Mouse (Mus musculus): ENCODE data around the gene Gsk3a. TPM values are rescaled to one million over a fixed set of nuclear protein-coding genes. Genes with fewer than 3 reads are reported as not detected.
A peak's percentile ranks its signal among the peaks of the same experiment; 100 is the strongest.

Gene Gsk3a
- polyA plus RNA-seq, 1 experiment from 2014 or later, result 10.7 TPM

DNA sequence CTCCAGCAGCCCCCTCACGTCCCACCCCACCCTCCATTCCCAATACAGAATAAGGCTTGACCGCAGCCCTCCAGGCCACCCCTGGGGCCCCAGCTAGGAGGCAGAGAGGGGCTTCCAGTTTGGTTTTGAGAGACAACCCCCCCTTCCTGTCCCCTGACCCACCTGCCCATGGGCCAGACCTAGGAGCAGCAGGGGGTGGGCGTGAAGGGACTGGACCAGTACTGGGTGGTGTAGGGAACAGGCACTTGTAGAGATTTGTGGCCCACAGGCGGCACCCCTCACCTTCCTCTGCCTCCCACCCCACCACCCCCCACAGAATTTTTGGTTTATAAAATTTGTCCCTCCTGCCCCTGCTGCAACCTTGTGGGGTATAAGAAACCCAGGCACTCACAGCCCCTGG, 5.7 kb upstream of the Gsk3a start:
- H3K27ac ChIP-seq, result no peak overlapping the region
- H3K9ac ChIP-seq, result no peak overlapping the region
- no peak for ATAC-seq (ENCODE audit: borderline replicate concordance, extremely low read depth, low FRiP score, low TSS enrichment)
- H3K4me2 ChIP-seq, result no peak overlapping the region
- 90% methylated on average over 4 of the region's 4 CpGs for WGBS
- no peaks in the 10 kb centered on the region for H3K9me3 ChIP-seq
- no peak overlapping the region for H3K4me3 ChIP-seq
- peaks cover 32% of the 10 kb centered on the region for H3K36me3 ChIP-seq
- peaks cover 43% of the 10 kb centered on the region for H3K4me1 ChIP-seq
- H3K27me3 ChIP-seq, result no peaks in the 10 kb centered on the region

DNA sequence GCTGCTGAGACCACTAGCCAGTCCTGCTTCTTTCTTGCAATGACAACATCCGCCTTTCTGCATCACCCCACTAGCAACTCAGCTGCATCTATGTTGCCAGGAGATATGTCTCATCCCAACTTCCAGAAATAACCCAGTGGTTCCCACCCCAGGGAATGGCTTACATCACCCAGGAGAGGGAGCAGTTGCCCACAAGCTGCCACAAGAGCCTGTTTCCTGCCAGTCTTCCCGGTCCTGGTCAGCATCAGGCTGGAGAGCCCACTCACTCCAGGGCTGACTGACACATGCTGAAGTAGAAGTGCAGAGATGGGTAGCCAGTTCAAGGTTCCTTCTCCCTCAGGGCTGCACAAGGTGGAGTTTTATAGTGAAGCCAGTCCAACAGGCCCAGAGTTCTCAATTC, 3.4 kb upstream of the Gsk3a start:
- no peak for ATAC-seq (ENCODE audit: borderline replicate concordance, extremely low read depth, low FRiP score, low TSS enrichment)
- Histone ChIP-seq H3K4me1 (peaks cover 29% of the 10 kb centered on the region), H3K9me3 (no peaks in the 10 kb centered on the region), H3K4me3 (no peak overlapping the region), H3K36me3 (peaks cover 32% of the 10 kb centered on the region), H3K9ac (no peak overlapping the region), H3K27me3 (no peaks in the 10 kb centered on the region), H3K4me2 (no peak overlapping the region), H3K27ac (no peak overlapping the region)
- 19% methylated on average over 2 of the region's 2 CpGs for WGBS

DNA sequence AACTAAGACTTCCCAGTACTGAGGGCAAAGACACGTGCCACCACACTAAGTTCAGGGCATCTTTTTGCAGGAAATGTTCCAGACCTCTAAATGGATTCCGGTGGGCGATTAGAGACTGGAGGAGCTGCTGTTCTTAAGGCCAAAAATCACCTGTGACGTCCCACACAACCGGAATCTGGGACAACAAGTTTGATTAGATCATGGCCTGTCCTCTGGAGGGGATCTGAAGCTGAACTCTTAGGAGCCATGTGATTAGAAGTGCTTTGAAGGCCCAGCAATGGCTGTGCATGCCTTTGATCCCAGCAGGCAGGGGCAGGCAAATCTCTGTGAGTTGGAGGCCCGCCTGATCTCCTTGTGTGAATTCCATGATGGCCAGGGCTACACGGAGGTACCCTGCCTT, 3.0 kb upstream of the Gsk3a start:
- Histone ChIP-seq H3K4me3 (no peak overlapping the region), H3K9ac (no peak overlapping the region), H3K9me3 (no peaks in the 10 kb centered on the region), H3K4me2 (no peak overlapping the region), H3K27me3 (no peaks in the 10 kb centered on the region), H3K27ac (no peak overlapping the region), H3K36me3 (peaks cover 32% of the 10 kb centered on the region), H3K4me1 (peaks cover 29% of the 10 kb centered on the region)
- ATAC-seq (ENCODE audit: borderline replicate concordance, extremely low read depth, low FRiP score, low TSS enrichment), result no peak
- WGBS, result 59% methylated on average over 7 of the region's 7 CpGs

DNA sequence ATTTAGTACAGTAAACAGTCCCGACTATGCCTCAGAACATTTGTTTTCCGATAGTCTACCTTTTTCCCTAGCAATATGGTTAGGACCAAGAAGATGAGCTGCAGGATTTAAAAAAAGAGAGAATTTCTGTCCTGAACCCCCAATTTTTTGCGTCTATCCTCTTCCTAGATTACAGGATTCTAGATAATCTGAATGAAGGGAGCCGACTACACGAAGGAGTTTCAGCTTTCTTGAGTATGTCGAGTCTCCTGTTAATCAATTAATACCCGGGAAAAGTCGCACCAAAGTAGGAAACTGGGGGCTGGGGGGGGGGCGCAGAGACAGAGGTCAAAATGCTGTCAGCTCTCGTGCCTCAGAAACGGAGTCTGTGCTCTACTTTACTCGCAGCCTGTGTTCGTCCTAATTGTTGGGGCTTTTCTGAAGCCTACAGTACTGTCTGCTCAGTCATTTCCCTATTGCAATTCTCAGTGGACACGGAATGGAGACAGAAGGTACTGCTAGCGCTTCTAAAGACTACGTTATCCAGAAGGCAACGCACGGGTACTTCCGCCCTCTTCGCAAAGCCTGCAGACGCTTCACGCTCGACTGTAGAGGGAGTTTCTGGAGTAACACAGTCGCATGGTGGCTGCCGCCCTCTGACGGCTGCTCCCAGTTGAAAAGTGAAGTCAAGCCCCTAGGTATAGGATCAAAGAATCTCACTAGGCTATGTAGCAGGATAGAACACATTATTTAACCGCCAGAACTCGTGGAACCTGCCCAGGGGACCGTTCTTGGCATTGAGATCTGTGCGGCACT, 1.4 kb upstream of the Gsk3a start:
- peaks cover 21% of the 10 kb centered on the region for H3K4me1 ChIP-seq

DNA sequence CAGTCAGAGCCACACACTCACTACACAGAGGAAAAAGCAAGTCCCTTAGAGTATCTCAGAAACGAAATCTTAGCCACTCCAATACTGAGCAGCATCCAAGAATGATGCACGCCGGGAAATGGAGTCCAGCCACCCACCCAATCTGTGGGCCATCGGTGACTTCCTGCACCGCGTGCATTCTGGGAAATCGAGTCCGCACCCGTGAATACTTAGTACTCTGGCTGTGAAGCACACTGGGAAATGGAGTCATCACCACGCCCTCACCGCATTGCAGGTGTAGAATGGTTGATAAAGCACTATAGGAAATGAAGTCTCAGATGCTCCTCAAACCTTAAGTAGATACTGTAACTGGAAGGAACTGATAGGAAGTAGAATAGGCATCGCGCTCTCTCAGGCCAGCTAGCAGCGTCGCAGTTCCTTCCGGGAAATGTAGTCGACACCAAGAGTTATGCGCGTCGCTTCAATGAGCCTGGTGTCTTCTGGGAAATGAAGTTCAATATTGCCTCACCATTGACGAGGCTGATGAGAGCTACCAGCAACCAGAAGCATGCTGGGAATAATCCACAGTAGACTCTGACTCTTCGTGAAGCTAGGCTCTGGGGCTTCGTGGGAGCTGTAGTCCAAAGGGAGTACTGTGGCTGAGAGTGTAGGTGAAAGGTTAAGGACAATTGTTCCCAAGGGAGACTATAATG, 510 bp upstream of the Gsk3a start:
- Histone ChIP-seq H3K27ac (peak overlapping the region; percentile 82), H3K27me3 (no peaks in the 10 kb centered on the region), H3K4me3 (peak overlapping the region; percentile 91), H3K9me3 (no peaks in the 10 kb centered on the region), H3K36me3 (peaks cover 25% of the 10 kb centered on the region), H3K4me2 (peak overlapping the region; percentile 83), H3K9ac (peak overlapping the region; percentile 33), H3K4me1 (peaks cover 21% of the 10 kb centered on the region)
- ATAC-seq (ENCODE audit: borderline replicate concordance, extremely low read depth, low FRiP score, low TSS enrichment), result peak; percentile 91
- WGBS, result under 1% methylated on average over 23 of the region's 23 CpGs

More for the DNA sequence above, 1.4 kb upstream of the Gsk3a start:
- peak overlapping the region; percentile 33 for H3K9ac ChIP-seq
- 2% methylated on average over 30 of the region's 30 CpGs for WGBS
- no peaks in the 10 kb centered on the region for H3K27me3 ChIP-seq
- H3K36me3 ChIP-seq, result peaks cover 22% of the 10 kb centered on the region
- H3K4me3 ChIP-seq, result peak overlapping the region; percentile 91
- H3K4me2 ChIP-seq, result peak overlapping the region; percentile 83
- H3K9me3 ChIP-seq, result no peaks in the 10 kb centered on the region
- H3K27ac ChIP-seq, result peak overlapping the region; percentile 82
- ATAC-seq (ENCODE audit: borderline replicate concordance, extremely low read depth, low FRiP score, low TSS enrichment), result peak; percentile 37

DNA sequence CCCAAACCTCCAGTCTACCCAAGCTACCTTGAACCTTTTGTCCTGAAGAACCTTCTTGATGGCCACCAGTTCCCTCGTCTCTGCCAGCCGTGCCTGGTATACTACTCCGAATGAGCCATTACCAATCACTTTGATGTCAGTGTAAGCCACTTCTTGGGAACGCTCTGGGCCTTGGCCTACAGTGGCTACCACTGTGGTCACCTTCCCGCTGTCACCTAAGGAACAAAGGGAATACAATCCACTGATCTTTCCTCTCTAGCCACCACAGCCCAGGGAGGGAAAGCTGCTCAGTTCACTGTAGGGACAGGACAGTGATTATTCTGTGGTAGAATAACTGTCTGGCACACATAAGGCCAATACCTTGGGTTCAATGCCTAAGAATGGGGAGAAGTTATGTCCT, 2.1 kb downstream of the Gsk3a start:
- Histone ChIP-seq H3K27ac (no peak overlapping the region), H3K36me3 (peaks cover 40% of the 10 kb centered on the region)

DNA sequence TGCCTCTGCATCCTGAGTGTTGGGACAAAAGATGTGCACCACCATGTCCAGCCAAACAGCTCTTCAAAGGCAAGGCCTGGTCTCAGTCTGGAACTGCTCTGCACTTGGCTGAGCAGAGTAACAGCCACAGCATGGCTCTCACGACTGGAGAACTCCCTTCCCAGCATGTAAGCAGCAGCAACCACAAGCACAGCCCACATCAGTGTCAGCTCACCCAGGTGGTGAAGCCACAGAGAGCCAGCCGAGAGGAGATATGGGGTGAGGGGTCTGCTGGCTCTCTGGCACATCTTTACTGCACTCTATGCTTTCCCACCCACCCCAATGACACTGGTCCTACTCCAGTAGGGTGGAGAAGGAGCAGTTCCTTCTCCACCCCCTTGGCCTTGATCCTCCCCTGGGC, 4.6 kb downstream of the Gsk3a start:
- H3K4me3 ChIP-seq, result no peak overlapping the region
- H3K27ac ChIP-seq, result no peak overlapping the region
- H3K36me3 ChIP-seq, result peaks cover 65% of the 10 kb centered on the region
- no peaks in the 10 kb centered on the region for H3K27me3 ChIP-seq
- no peak overlapping the region for H3K9ac ChIP-seq
- no peak for ATAC-seq (ENCODE audit: borderline replicate concordance, extremely low read depth, low FRiP score, low TSS enrichment)
- H3K4me2 ChIP-seq, result no peak overlapping the region
- WGBS, result 76% methylated on average over 2 of the region's 2 CpGs
- H3K9me3 ChIP-seq, result no peaks in the 10 kb centered on the region
- H3K4me1 ChIP-seq, result peaks cover 15% of the 10 kb centered on the region

More for the DNA sequence above, 2.1 kb downstream of the Gsk3a start:
- H3K9ac ChIP-seq, result no peak overlapping the region
- 87% methylated on average over 5 of the region's 5 CpGs for WGBS
- H3K4me2 ChIP-seq, result peak overlapping the region; percentile 83; the same call in 1 of the 2 replicates
- no peak for ATAC-seq (ENCODE audit: borderline replicate concordance, extremely low read depth, low FRiP score, low TSS enrichment)
- H3K4me1 ChIP-seq, result peaks cover 21% of the 10 kb centered on the region
- no peaks in the 10 kb centered on the region for H3K9me3 ChIP-seq
- no peaks in the 10 kb centered on the region for H3K27me3 ChIP-seq
- H3K4me3 ChIP-seq, result no peak overlapping the region

DNA sequence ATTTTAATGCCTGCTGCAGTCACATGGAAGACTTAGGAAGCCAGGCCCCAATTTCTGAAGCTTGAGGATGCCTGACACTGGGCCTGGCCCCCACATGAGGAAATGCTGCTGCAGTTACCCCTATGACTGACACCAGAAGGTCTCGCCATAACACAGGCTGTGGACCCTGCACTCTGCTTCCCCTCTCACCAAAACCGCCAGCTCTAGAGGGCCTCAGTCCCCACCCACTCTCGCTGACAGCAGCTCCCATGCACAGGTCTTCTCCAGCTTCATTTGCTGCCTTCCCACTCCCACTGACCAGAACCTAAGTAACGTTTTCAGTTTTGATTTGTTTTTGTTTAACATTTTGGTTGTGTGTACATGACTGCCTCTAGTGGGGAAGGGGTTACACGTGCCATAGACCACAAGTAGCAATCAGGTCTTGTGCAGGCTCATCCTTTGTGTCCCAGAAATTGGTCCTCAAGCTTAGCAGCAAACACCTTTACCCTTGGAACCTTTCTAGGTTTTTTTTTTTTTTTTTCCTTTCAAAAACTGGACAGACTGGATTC, 5.5 kb downstream of the Gsk3a start:
- Histone ChIP-seq H3K9me3 (no peaks in the 10 kb centered on the region), H3K4me3 (no peak overlapping the region), H3K4me2 (no peak overlapping the region), H3K36me3 (peaks cover 74% of the 10 kb centered on the region), H3K27ac (no peak overlapping the region), H3K9ac (no peak overlapping the region), H3K27me3 (no peaks in the 10 kb centered on the region), H3K4me1 (peaks cover 15% of the 10 kb centered on the region)
- 48% methylated on average over 5 of the region's 5 CpGs for WGBS
- ATAC-seq (ENCODE audit: borderline replicate concordance, extremely low read depth, low FRiP score, low TSS enrichment), result no peak

DNA sequence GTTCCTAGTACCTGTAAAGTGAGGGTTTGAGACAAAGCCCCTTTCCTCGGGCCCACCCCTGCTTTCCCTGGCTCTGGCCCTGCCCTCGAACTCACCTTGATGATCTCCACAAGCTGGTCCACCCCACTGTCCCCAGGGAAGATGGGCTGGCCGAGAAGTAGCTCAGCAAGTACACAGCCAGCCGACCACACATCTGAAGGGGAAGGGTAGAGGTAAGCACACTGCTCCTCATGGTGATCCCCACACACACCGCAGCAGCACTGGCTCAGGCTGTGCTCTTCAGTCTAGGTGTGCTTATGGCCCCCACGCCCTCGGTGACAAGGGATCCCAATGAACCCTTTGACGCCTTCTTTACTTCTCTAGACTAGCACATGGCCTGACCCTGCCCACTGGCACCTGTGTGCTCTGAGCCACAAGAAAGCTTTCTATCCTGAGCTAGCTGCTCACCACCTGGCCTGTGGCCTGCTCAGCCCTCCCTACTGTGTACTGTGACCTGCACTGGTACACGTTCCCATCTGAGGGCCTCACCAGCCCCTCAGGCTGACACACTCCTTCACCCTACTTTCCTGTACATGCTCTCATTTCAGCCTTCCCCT, 6.9 kb downstream of the Gsk3a start:
- H3K4me2 ChIP-seq, result no peak overlapping the region
- no peaks in the 10 kb centered on the region for H3K9me3 ChIP-seq
- peaks cover 87% of the 10 kb centered on the region for H3K36me3 ChIP-seq
- H3K4me1 ChIP-seq, result peaks cover 3% of the 10 kb centered on the region; the same call in 1 of the 2 replicates
- no peak overlapping the region for H3K4me3 ChIP-seq
- 82% methylated on average over 9 of the region's 9 CpGs for WGBS
- ATAC-seq (ENCODE audit: borderline replicate concordance, extremely low read depth, low FRiP score, low TSS enrichment), result no peak
- H3K9ac ChIP-seq, result no peak overlapping the region
- no peak overlapping the region for H3K27ac ChIP-seq
- H3K27me3 ChIP-seq, result no peaks in the 10 kb centered on the region

DNA sequence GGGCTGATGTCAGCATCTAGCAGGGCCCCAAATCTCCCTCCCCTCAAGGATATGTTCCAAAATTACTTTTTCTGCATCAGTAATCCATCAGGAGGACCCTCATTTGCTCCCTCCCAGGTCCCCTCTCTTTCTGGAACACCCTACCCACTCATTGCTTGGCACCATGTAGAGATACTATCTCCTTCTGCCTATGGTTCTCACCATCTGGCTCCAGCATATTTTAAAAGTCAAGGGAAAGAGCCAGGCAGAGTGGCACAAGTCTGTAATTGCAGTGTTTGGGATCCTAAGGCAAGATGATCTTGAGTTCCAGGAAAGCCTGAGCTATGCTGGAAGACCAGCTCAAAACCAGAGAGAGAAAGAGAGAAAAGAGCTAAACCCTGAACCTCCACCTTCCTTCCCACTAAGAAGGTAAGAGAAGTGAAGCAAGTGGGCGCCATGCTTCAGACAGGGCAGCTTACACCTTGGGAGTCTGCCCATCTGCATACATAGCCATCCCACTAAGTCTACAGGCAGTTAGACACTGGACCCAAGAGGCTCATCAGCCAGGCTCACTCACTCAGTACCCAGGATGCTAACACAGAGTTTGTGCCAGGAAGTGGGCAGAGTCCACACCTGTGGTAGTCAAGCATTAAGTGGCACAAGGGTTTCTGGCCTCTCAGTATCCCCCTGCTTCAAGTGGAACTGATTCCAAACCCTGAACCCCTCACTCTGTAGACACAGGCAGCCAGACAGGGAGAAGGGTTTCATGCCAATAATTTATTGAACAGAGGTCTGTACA, 9.9 kb downstream of the Gsk3a start:
- ATAC-seq (ENCODE audit: borderline replicate concordance, extremely low read depth, low FRiP score, low TSS enrichment), result no peak

DNA sequence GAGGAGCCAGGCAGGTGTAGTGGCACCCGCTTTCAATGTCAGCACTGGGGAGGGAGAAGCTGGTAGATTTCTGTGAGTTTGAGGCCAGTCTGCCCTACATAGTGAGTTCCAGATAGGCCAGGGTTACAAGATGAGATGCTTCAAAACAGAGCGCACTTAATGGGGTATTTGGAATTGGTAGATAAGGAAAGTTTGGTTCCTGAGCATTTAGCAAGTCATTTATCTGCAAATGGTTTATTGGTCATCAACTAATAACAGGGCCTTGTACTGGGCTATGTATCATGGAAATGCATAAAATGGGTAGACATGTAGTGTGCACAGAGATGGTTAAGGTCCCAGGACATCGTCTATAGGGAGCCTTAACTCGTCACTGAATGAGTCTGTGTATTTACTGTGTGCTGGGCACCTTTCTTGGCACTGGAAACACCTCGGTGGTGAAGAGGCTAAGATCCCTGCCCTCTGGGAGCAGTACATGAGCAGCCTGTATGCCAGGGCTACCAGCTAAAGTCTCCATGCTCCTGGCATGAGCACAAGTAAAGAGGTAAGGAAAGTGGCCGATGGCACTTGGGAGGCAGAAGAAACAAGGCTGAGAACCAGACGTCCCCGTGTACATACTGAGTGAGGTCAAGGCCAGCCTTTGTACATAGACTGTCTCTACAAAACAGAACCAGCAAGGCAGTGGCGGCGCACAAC, 15.2 kb downstream of the Gsk3a start:
- no peaks in the 10 kb centered on the region for H3K9me3 ChIP-seq
- 67% methylated on average over 10 of the region's 10 CpGs for WGBS
- no peak for ATAC-seq (ENCODE audit: borderline replicate concordance, extremely low read depth, low FRiP score, low TSS enrichment)
- 0 out of 2 replicates have a peak, but pooled peaks cover 3% of the 10 kb centered on the region for H3K27me3 ChIP-seq
- peak overlapping the region; percentile 95; the same call in 1 of the 2 replicates for H3K27ac ChIP-seq
- peaks cover 39% of the 10 kb centered on the region for H3K4me1 ChIP-seq
- peak overlapping the region; percentile 86 for H3K9ac ChIP-seq
- H3K36me3 ChIP-seq, result peaks cover 32% of the 10 kb centered on the region
- peak overlapping the region; percentile 86 for H3K4me2 ChIP-seq
- H3K4me3 ChIP-seq, result peak overlapping the region; percentile 85

More for the DNA sequence above, 9.9 kb downstream of the Gsk3a start:
- Histone ChIP-seq H3K27ac (no peak overlapping the region), H3K4me2 (no peak overlapping the region), H3K27me3 (no peaks in the 10 kb centered on the region), H3K9ac (no peak overlapping the region), H3K4me3 (no peak overlapping the region), H3K4me1 (peaks cover 3% of the 10 kb centered on the region), H3K36me3 (peaks cover 85% of the 10 kb centered on the region), H3K9me3 (no peaks in the 10 kb centered on the region)
- WGBS, result 78% methylated on average over 1 of the region's 1 CpGs

Measured in lung, embryonic 15.5 days (tissue).